Mouse (Mus musculus) heart, postnatal 0 days (tissue): ENCODE data around the gene Lrwd1.

ENCODE experiments used
- CTCF ChIP-seq: IDR thresholded peaks from 2 replicates; pipeline ENCODE4 v1.5.1; 2016; ENCODE audit warnings: antibody characterized with exemption, control low read depth, low read depth
- EP300 ChIP-seq: IDR thresholded peaks from 2 replicates; pipeline ENCODE4 v1.6.1; 2016; ENCODE audit warnings: antibody characterized with exemption, low read depth

GRCm38 (mm10) chr5:136077001-136077550 is 58.8 kb downstream of the Lrwd1 start:
- TF ChIP-seq CTCF (no peak), EP300 (no peak)
